Mouse (Mus musculus): ENCODE results near the gene Necap2. TPM values are rescaled to one million over a fixed set of nuclear protein-coding genes. Genes with fewer than 3 reads are reported as not detected.

Gene Necap2
- polyA plus RNA-seq, 1 experiment = 68.9 TPM

GRCm38 (mm10) chr4:141096710-141097109, 18.6 kb upstream of the Necap2 start:
- Histone ChIP-seq H3K4me3 (ENCODE audit: low read depth, low read length) (no peak overlapping the region), H3K36me3 (ENCODE audit: control insufficient read depth, insufficient read depth, low read length) (no peaks in the 10 kb centered on the region), H3K27me3 (ENCODE audit: control insufficient read depth, insufficient read depth, low read length) (no peaks in the 10 kb centered on the region), H3K27ac (ENCODE audit: insufficient read depth, low read depth, low read length) (no peak overlapping the region), H3K4me1 (ENCODE audit: control insufficient read depth, insufficient read depth, insufficient read length, low read length) (no peaks in the 10 kb centered on the region)
- no peak for TF ChIP-seq CTCF (IDR thresholded peaks at IDR 0.05; ENCODE audit: extremely low read depth, insufficient read length, insufficient replicate concordance, low read depth, low read length)
- no peak for TF ChIP-seq POLR2A (IDR thresholded peaks at IDR 0.05; ENCODE audit: low read depth, low read length)
- 27% methylated on average over 9 of the region's 9 CpGs for WGBS

GRCm38 (mm10) chr4:141095016-141095415, 16.9 kb upstream of the Necap2 start:
- Histone ChIP-seq H3K27me3 (ENCODE audit: control insufficient read depth, insufficient read depth, low read length) (no peaks in the 10 kb centered on the region), H3K36me3 (ENCODE audit: control insufficient read depth, insufficient read depth, low read length) (no peaks in the 10 kb centered on the region), H3K4me3 (ENCODE audit: low read depth, low read length) (no peak overlapping the region), H3K4me1 (ENCODE audit: control insufficient read depth, insufficient read depth, insufficient read length, low read length) (no peaks in the 10 kb centered on the region), H3K27ac (ENCODE audit: insufficient read depth, low read depth, low read length) (no peak overlapping the region)
- TF ChIP-seq CTCF (IDR thresholded peaks at IDR 0.05; ENCODE audit: extremely low read depth, insufficient read length, insufficient replicate concordance, low read depth, low read length) (no peak), POLR2A (IDR thresholded peaks at IDR 0.05; ENCODE audit: low read depth, low read length) (no peak)
- 79% methylated on average over 10 of the region's 10 CpGs for WGBS

DNA sequence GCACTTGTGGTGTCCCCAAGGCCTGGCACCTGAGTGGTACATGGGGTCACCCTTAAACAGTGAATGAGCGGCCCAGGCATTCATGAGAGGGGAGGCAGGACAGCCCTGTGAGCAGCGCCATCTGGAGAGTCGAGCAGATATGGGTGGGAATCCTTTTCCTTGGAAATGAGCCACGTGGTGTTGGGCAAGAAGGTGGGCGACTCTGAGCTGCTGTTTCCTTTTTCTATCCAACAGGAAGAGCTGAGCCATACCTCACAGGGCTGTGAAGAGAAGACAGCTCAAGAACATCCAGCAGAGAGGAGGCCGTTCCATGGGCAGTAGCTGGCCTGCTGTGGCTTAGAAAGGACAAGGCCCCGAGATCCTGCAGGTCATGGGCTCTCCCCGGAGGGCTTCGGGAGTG, 10.6 kb upstream of the Necap2 start:
- no peak for TF ChIP-seq CTCF (IDR thresholded peaks at IDR 0.05; ENCODE audit: extremely low read depth, insufficient read length, insufficient replicate concordance, low read depth, low read length)
- TF ChIP-seq POLR2A (IDR thresholded peaks at IDR 0.05; ENCODE audit: low read depth, low read length) = no peak
- H3K4me3 ChIP-seq (ENCODE audit: low read depth, low read length) = no peak overlapping the region
- H3K27me3 ChIP-seq (ENCODE audit: control insufficient read depth, insufficient read depth, low read length) = no peaks in the 10 kb centered on the region
- H3K27ac ChIP-seq (ENCODE audit: insufficient read depth, low read depth, low read length) = no peak overlapping the region
- 65% methylated on average over 9 of the region's 9 CpGs for WGBS
- H3K4me1 ChIP-seq (ENCODE audit: control insufficient read depth, insufficient read depth, insufficient read length, low read length) = peaks cover 5% of the 10 kb centered on the region; the same call in 1 of the 2 replicates
- no peaks in the 10 kb centered on the region for H3K36me3 ChIP-seq (ENCODE audit: control insufficient read depth, insufficient read depth, low read length)

GRCm38 (mm10) chr4:141088033-141088432, 9.9 kb upstream of the Necap2 start, which contains the start of gene Spata21:
Gene Spata21 (plus strand): TSS chr4:141088333.
- Histone ChIP-seq H3K4me3 (ENCODE audit: low read depth, low read length) (no peak within 1 kb of the TSS), H3K27ac (ENCODE audit: insufficient read depth, low read depth, low read length) (no peak within 1 kb of the TSS), H3K36me3 (ENCODE audit: control insufficient read depth, insufficient read depth, low read length) (no peaks in the 10 kb centered on the region), H3K27me3 (ENCODE audit: control insufficient read depth, insufficient read depth, low read length) (no peaks in the 10 kb centered on the region), H3K4me1 (ENCODE audit: control insufficient read depth, insufficient read depth, insufficient read length, low read length) (peaks cover 5% of the 10 kb centered on the region; the same call in 1 of the 2 replicates)
- TF ChIP-seq CTCF (IDR thresholded peaks at IDR 0.05; ENCODE audit: extremely low read depth, insufficient read length, insufficient replicate concordance, low read depth, low read length) = no peak
- TF ChIP-seq POLR2A (IDR thresholded peaks at IDR 0.05; ENCODE audit: low read depth, low read length) = no peak
- 82% methylated on average over 6 of the region's 6 CpGs for WGBS

DNA sequence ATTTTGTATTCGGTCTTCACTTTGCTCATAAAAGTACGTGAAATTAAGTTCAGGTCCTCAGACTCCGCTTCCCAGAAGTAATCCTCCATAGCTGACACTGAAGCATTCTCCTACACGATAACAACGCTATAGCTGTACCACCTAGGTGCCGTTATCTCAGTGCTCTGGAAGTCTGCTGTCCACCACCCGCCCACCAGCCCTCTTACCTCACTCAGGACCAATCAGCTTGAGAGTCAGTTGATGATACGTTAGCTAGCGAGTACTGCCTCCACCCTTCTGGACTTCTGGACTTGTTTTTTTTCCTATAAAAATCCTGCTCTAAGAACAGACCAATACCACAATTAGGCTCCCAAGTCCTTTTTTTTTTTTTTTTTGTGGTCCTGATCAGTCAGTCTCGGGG, 8.7 kb upstream of the Necap2 start:
- TF ChIP-seq CTCF (IDR thresholded peaks at IDR 0.05; ENCODE audit: extremely low read depth, insufficient read length, insufficient replicate concordance, low read depth, low read length) = no peak
- TF ChIP-seq POLR2A (IDR thresholded peaks at IDR 0.05; ENCODE audit: low read depth, low read length) = no peak
- no peaks in the 10 kb centered on the region for H3K36me3 ChIP-seq (ENCODE audit: control insufficient read depth, insufficient read depth, low read length)
- WGBS = 57% methylated on average over 10 of the region's 10 CpGs
- H3K27me3 ChIP-seq (ENCODE audit: control insufficient read depth, insufficient read depth, low read length) = no peaks in the 10 kb centered on the region
- no peak overlapping the region for H3K27ac ChIP-seq (ENCODE audit: insufficient read depth, low read depth, low read length)
- H3K4me3 ChIP-seq (ENCODE audit: low read depth, low read length) = no peak overlapping the region
- peaks cover 5% of the 10 kb centered on the region; the same call in 1 of the 2 replicates for H3K4me1 ChIP-seq (ENCODE audit: control insufficient read depth, insufficient read depth, insufficient read length, low read length)

- no peak for TF ChIP-seq CTCF (IDR thresholded peaks at IDR 0.05; ENCODE audit: extremely low read depth, insufficient read length, insufficient replicate concordance, low read depth, low read length)
- no peak for TF ChIP-seq POLR2A (IDR thresholded peaks at IDR 0.05; ENCODE audit: low read depth, low read length)
- Histone ChIP-seq H3K27ac (ENCODE audit: insufficient read depth, low read depth, low read length) (no peak overlapping the region), H3K27me3 (ENCODE audit: control insufficient read depth, insufficient read depth, low read length) (no peaks in the 10 kb centered on the region), H3K4me3 (ENCODE audit: low read depth, low read length) (no peak overlapping the region), H3K36me3 (ENCODE audit: control insufficient read depth, insufficient read depth, low read length) (peaks cover 1% of the 10 kb centered on the region; the same call in 1 of the 2 replicates), H3K4me1 (ENCODE audit: control insufficient read depth, insufficient read depth, insufficient read length, low read length) (peaks cover 4% of the 10 kb centered on the region; the same call in 1 of the 2 replicates)
- WGBS = 68% methylated on average over 18 of the region's 18 CpGs
Observed at GRCm38 (mm10) chr4:141078510-141079137, 467 bp upstream of the Necap2 start.

- WGBS = 50% methylated on average over 17 of the region's 17 CpGs
- TF ChIP-seq CTCF (IDR thresholded peaks at IDR 0.05; ENCODE audit: extremely low read depth, insufficient read length, insufficient replicate concordance, low read depth, low read length) = no peak
- no peak for TF ChIP-seq POLR2A (IDR thresholded peaks at IDR 0.05; ENCODE audit: low read depth, low read length)
- Histone ChIP-seq H3K36me3 (ENCODE audit: control insufficient read depth, insufficient read depth, low read length) (peaks cover 13% of the 10 kb centered on the region), H3K4me3 (ENCODE audit: low read depth, low read length) (peak overlapping the region; percentile 92), H3K27ac (ENCODE audit: insufficient read depth, low read depth, low read length) (no peak overlapping the region; the same call in 1 of the 2 replicates), H3K27me3 (ENCODE audit: control insufficient read depth, insufficient read depth, low read length) (no peaks in the 10 kb centered on the region), H3K4me1 (ENCODE audit: control insufficient read depth, insufficient read depth, insufficient read length, low read length) (peaks cover 4% of the 10 kb centered on the region; the same call in 1 of the 2 replicates)
Observed at GRCm38 (mm10) chr4:141076761-141077506, 1.2 kb downstream of the Necap2 start.

All from small intestine, adult 2 months (tissue).